Mouse (Mus musculus): ENCODE data around the gene Ugt1a8. TPM values are rescaled to one million over a fixed set of nuclear protein-coding genes. Genes with fewer than 3 reads are reported as not detected.
"Not testable (repeated sequence)": the region's sequence is repeated elsewhere in the genome, so short reads cannot be mapped to it uniquely, and the experiment has no call there.

Gene Ugt1a8
- polyA plus RNA-seq, 1 experiment = not detected

DNA sequence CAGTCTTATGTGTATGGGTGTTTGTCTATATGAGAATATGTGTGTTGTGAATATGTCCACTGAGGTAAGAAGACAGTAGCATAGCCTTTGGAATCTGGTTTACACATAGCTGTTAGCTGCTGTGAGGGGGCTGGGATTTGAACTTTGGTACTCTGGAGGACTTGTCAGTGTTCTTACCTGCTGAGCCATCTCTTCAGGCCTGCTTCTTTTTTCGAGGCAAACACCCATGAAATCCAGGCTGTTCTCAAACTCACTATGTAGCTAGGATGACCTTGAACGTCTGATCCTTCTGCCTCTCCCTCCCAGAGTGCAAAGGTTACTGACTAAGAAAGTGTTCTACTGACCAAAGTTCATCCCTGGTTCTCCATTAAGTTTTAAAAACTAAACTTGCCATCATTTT is 18.0 kb downstream of the Ugt1a8 start:
- no peaks in the 10 kb centered on the region; the same call in 1 of the 2 replicates for H3K4me1 ChIP-seq (ENCODE audit: control insufficient read depth, insufficient read depth, low read length)
- no peak overlapping the region for H3K4me3 ChIP-seq (replicated peaks; ENCODE audit: extremely low read depth, low read depth, low read length)
- 51% methylated on average over 2 of the region's 2 CpGs for WGBS
- DNase-seq = no peak
- TF ChIP-seq CTCF (IDR thresholded peaks at IDR 0.05; ENCODE audit: insufficient read depth, low read length) (no peak), POLR2A (IDR thresholded peaks at IDR 0.05; ENCODE audit: borderline replicate concordance, extremely low read depth, low read depth, low read length) (no peak)

DNA sequence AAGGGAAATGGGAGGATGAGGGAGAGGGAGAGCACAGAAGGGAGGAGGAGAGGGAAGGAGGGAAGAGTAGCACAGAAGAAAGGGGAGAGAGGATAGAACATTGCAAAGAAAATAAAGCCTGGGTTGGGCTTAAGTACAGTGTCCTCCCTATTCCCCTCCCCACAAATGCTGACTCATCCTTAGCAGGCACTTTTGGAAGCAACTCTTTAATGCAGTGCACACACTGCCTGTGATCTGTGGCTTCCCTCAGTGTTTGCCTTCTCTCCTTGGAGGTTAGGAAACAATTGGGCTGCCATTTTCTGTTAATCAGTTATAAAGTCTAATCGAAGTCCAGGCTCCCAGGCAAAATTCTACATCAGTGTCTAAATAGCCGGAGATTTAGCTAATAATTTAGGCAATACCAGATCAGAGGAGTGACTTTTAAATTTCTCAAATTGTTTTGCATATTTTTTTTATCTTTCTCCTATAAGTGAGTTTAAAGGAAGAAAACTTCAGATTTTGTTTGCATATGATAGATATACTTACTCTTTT is 21.5 kb downstream of the Ugt1a8 start:
- not testable (repeated sequence) for H3K4me3 ChIP-seq (replicated peaks; ENCODE audit: extremely low read depth, low read depth, low read length); H3K4me1 ChIP-seq (ENCODE audit: control insufficient read depth, insufficient read depth, low read length); DNase-seq
- 73% methylated on average over 2 of the region's 2 CpGs for WGBS

DNA sequence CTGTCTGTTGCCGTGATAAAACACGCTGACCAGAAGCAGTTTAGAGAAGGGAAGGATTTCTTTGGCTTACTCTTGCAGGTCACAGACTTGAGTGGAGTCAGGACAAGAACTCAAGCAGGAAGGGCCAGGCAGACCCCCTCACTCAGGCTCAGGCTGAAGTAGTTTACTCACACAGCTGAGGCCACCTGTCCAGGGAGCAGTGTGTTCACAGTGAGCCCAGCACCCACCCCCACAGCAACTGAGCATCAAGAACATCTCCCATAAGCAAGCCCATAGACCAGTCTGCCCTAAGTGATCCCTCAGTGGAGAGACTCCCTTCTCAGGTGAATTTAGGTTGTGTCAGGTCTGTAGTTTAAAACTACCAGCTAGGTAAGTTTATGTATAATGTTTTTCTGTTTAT is 22.0 kb downstream of the Ugt1a8 start:
- H3K4me1 ChIP-seq (ENCODE audit: control insufficient read depth, insufficient read depth, low read length); DNase-seq; H3K4me3 ChIP-seq (replicated peaks; ENCODE audit: extremely low read depth, low read depth, low read length): not testable (repeated sequence)
- 51% methylated on average over 2 of the region's 2 CpGs for WGBS

DNA sequence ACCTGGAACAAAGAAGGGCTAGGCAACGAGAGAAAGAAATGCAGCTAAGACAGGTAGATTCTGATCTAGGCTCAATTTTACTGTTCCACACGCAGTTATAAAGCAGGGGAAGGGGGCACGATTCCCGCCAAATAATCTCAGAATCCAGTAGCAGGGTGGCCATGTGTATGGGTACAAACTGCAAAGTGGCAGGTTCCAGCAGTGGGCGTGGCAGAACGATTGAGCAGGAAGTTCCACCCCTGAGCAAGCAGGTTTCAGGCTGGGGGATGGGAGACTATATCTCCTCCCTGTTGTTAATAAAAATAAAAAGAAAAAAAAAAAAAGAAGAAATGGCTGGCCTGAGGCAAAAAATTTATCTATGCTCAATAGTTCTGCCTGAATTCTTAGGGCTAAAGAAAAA is 25.2 kb downstream of the Ugt1a8 start:
- not testable (repeated sequence) for H3K4me3 ChIP-seq (replicated peaks; ENCODE audit: extremely low read depth, low read depth, low read length); DNase-seq; H3K4me1 ChIP-seq (ENCODE audit: control insufficient read depth, insufficient read depth, low read length)
- WGBS = 91% methylated on average over 6 of the region's 6 CpGs

DNA sequence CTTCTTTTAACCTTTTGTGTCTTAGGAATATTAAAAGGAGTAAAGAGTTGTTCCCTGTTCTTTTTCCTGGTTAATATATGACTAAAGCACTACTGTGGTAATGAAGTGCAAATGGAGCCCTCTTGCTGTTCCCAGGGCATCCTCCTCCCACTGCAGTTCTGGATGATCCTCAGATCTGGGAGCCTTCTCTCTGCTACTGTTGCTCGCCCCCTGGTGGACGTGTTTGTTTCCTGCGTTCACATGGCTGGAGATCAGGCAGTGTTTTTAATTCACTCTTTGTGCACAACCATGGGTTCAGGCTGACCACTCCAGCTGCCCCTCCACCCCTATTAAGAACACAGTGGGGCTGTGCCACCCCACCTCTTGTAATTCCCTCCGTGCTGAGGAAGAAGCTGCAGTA is 32.9 kb downstream of the Ugt1a8 start:
- H3K4me3 ChIP-seq (replicated peaks; ENCODE audit: extremely low read depth, low read depth, low read length); H3K4me1 ChIP-seq (ENCODE audit: control insufficient read depth, insufficient read depth, low read length); DNase-seq: not testable (repeated sequence)
- 27% methylated on average over 4 of the region's 4 CpGs for WGBS

DNA sequence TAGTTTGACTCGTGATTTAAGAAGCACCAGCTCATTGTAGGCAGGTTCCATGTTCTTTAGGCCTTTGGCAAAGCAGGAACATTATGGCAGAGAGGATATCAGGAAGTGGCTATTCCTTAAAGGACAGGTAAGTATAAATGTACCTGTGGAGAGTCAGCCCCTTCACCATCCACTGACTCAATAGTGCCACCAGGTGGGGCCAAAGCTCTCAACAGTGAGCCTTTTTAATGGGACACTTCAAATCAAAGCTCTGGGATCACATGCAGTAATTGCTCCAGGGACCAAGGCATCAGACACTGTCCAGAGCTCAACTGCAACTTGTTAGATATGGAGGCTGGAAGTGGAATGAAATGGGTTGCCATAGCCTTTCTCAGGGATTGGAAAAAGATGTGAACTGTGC is 33.9 kb downstream of the Ugt1a8 start:
- no CpG with 5 or more reads among the region's 1 CpGs for WGBS
- H3K4me1 ChIP-seq (ENCODE audit: control insufficient read depth, insufficient read depth, low read length); DNase-seq; H3K4me3 ChIP-seq (replicated peaks; ENCODE audit: extremely low read depth, low read depth, low read length): not testable (repeated sequence)
- TF ChIP-seq CTCF (IDR thresholded peaks at IDR 0.05; ENCODE audit: insufficient read depth, low read length) = peak; percentile 29; the same call in 1 of the 2 replicates

DNA sequence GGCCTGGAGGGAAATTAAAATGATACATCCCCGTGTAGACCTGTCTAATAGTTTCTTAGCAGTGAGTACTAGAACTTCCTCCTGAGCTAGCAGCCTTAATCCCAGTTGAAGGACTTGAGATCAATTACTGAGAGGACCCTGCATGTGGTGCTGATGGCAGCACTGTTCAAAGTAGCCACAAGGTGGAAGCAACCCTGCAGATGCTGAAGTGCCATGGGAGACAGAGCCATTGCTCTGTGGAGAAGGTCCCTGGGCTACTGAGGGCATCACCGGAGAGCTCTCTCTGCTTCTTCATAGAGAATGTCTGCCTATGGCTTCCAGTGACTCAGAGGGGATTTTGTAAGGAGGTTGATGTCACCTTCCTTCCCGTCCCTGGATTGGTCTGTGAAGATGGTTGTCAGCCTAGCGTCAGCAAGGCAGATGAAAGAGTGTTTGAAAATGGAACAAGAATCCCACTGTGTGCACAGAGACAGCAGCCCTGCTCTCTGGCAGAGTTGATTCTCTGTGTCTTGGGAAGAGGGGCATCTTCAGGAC is 38.3 kb downstream of the Ugt1a8 start:
- 72% methylated on average over 4 of the region's 4 CpGs for WGBS
- not testable (repeated sequence) for H3K4me1 ChIP-seq (ENCODE audit: control insufficient read depth, insufficient read depth, low read length); DNase-seq; H3K4me3 ChIP-seq (replicated peaks; ENCODE audit: extremely low read depth, low read depth, low read length)
- TF ChIP-seq CTCF (IDR thresholded peaks at IDR 0.05; ENCODE audit: insufficient read depth, low read length) = peak; percentile 16; the same call in 1 of the 2 replicates

DNA sequence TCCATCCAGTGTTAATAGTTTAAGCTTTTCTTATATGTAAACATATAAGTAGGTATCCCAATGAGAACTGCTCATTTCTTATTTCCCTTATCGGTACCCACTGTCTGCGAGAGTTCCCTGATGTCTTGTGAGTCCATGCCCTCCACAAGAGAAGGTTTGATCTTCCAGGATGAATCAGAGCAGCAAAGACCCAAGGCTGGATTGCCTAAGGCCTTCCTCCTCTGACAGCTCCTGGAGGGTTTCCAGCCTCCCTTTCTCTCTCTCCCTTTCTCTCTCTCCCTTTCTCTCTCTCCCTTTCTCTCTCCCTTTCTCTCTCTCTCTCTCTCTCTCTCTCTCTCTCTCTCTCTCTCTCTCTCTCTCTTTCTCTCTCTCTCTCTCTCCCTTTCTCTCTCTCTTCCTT is 41.5 kb downstream of the Ugt1a8 start:
- H3K4me1 ChIP-seq (ENCODE audit: control insufficient read depth, insufficient read depth, low read length); H3K4me3 ChIP-seq (replicated peaks; ENCODE audit: extremely low read depth, low read depth, low read length); DNase-seq: not testable (repeated sequence)
- 80% methylated on average over 2 of the region's 2 CpGs for WGBS

DNA sequence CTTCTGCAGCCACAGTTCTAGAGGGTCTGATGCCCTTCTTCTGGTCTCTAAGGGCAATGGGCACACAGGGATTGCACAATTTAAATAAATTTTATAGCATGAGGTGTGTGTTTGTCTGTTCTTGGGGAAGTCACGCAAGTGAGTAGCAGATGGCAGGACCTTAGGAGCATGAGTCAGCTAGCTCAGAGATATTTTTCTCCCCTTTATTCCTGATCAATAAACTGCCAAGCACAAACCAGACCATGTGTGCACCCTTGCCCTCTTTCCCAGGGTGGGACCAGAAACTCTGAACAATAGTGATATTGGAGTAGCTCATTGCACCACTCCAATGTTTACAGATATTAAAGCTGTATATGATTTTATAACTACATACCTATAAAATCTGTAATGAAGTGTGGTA is 42.6 kb downstream of the Ugt1a8 start:
- WGBS = 70% methylated on average over 1 of the region's 1 CpGs
- DNase-seq; H3K4me3 ChIP-seq (replicated peaks; ENCODE audit: extremely low read depth, low read depth, low read length); H3K4me1 ChIP-seq (ENCODE audit: control insufficient read depth, insufficient read depth, low read length): not testable (repeated sequence)

DNA sequence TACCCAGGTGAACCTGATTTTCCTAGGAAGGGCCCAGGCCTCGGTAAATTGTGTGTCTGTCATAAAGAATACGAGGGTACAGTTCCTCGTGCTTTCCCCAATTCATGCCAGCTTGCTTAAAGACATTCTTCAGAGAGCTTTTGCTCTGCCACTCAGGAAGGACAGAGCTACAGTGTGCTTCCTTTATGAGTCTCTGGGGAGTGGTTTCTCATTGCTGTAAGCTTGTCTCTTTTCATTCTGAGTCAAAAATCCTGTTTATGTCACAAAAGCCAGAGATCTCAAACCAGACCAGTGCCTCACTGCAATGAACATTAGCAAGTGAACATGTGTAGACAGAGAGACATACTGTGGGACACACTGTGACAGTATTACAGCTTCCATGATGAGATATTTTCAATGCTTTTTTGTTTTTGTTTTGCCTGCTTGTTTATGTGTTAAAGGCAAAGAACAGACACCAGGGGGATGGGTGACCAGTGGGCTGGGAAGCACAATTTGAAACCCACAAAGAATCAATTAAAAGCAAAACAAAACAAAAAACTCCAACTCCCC is 46.4 kb downstream of the Ugt1a8 start:
- 34% methylated on average over 3 of the region's 3 CpGs for WGBS
- TF ChIP-seq POLR2A (IDR thresholded peaks at IDR 0.05; ENCODE audit: borderline replicate concordance, extremely low read depth, low read depth, low read length) = no peak
- no peak for TF ChIP-seq CTCF (IDR thresholded peaks at IDR 0.05; ENCODE audit: insufficient read depth, low read length)
- peaks cover 12% of the 10 kb centered on the region for H3K4me1 ChIP-seq (ENCODE audit: control insufficient read depth, insufficient read depth, low read length)
- H3K4me3 ChIP-seq (replicated peaks; ENCODE audit: extremely low read depth, low read depth, low read length) = no peak overlapping the region
- DNase-seq = no peak

DNA sequence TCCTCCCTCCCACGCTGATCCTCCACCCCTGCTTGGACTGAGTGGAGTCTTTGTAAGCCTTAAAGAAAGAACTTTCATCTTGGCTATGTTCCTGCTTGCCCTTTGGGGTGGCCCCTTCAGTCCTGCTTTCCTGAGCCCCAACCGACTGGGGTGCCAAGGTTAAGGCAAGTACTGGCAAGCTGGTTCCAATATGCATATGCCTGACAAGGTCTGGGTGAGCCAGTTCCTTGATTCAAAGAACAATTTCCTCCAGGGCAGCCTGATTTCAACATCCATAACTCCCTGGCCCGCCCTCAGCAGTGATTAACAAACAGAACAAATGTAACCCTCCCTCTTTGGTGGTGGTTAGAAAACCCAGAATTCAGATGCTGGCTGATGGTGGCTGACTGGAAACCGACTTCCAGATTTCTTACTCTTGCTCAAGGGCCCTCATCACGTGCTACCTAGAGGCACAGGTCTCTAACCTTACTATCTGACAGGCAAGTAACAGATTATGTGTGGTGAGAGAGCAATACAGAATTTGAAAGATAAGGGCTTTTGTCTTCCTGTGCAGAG is 46.9 kb downstream of the Ugt1a8 start, which contains the start of gene Ugt1a6a:
Gene Ugt1a6a, plus strand, starts transcription at position 353 of the 555 bp plus-strand sequence.
- H3K4me3 ChIP-seq (replicated peaks; ENCODE audit: extremely low read depth, low read depth, low read length) = not testable (repeated sequence)
- H3K4me1 ChIP-seq (ENCODE audit: control insufficient read depth, insufficient read depth, low read length) = peaks cover 12% of the 10 kb centered on the region
- 19% methylated on average over 5 of the region's 5 CpGs for WGBS
- peak; percentile 38 for DNase-seq

DNA sequence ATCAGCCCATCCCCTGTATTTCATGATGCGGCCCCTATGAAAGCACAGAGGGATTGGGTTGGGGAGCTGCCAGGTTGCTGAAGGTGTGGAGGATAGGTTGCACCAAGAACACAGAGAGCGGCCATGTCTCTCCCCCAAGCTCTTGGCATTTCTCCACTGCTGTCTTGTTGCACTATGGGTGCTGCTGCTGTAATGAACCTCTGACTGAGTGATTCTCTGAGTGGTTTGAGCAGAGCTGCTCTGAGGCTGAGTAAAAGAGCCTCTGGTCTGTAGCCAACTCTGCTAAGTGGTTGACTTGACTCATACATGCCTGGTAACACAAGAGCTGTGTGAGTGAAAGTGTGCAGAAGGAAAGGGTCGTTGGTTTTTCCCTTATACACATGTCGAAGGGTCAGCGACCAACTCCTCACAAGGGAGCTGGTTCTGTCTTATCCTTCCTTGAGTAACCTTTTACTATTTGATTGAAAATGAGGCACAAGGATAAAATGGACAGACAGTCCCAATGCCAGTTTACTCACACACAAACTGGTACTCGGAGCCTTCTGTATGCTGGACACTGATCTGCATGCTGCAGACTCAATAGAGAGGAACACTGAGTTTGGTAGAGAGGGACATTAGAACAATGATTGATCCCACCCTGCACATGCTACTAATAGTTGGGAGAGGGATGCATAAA is 47.8 kb downstream of the Ugt1a8 start:
- H3K4me3 ChIP-seq (replicated peaks; ENCODE audit: extremely low read depth, low read depth, low read length); DNase-seq: not testable (repeated sequence)
- WGBS = 58% methylated on average over 6 of the region's 6 CpGs
- peaks cover 12% of the 10 kb centered on the region for H3K4me1 ChIP-seq (ENCODE audit: control insufficient read depth, insufficient read depth, low read length)
